Mouse (Mus musculus): ENCODE data around the gene Tcap.

Tcap gene

DNA sequence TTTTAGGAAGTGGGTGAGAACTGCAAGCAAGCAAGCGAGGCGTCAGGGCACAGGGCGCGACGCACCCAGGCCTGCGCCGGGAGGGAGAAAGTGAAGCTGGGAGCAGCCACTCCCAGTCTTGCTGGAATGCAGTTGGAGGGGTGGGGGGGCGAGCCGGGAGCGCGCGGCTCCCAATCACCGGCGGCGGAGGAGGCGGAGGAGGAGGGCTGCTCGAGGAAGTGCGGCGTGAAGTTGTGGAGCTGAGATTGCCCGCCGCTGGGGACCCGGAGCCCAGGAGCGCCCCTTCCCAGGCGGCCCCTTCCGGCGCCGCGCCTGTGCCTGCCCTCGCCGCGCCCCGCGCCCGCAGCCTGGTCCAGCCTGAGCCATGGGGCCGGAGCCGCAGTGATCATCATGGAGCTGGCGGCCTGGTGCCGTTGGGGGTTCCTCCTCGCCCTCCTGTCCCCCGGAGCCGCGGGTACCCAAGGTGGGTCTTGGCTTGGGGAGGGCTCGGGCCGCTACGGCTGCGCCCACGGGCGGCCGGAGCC, 28.7 kb downstream of the Tcap start, which contains the start of gene Erbb2:
TSS of gene Erbb2 (plus strand) at position 198 of the 524 bp plus-strand sequence.
- no peak for DNase-seq (ENCODE audit: low spot score in 2 of 2)

DNA sequence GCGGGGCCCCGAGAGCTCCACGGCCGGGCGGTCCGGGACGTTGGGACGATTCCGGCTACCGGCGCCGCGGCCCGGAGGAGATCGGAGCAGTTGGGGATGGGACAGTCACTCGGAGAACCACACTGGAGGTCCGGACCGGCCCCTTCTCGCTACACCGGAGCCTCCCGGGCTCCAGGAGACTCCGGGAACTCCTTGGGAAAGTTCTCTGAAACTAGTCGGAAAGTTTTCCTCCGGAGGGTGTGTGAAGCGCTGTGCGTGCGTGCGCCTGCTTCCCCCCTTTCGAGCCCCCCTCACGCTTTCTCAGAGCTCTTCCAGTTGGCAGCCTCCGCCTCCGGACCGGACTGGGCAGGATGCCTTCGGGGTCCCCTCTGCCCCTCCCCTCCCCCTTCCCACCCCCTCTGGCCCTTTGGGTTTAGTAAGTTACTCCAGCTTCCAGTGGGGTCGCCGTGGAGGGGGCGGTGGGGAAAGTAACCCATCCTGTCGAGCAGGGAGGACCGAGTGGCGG, 29.2 kb downstream of the Tcap start:
- no peak for DNase-seq (ENCODE audit: low spot score in 2 of 2)

DNA sequence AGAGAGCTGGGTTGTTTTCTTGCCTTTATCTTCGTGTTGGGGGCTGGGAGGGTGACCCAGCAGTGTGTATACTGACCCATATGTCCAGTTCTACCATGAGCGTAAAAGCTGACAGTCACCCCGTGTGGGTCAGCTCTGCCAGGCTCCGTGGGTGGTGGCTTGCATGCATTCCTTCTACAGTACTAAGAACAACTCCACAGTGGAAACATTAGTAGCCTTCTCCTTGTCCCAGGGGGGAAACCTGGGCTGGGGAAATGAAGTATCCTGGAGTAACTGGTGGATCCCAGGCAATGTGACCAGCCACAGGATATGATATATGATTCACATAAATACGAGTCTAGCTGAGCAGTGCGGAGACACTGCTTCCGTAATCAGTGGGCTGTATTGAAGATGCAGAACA, 30.1 kb downstream of the Tcap start:
- no peak for DNase-seq (ENCODE audit: low spot score in 2 of 2)

DNA sequence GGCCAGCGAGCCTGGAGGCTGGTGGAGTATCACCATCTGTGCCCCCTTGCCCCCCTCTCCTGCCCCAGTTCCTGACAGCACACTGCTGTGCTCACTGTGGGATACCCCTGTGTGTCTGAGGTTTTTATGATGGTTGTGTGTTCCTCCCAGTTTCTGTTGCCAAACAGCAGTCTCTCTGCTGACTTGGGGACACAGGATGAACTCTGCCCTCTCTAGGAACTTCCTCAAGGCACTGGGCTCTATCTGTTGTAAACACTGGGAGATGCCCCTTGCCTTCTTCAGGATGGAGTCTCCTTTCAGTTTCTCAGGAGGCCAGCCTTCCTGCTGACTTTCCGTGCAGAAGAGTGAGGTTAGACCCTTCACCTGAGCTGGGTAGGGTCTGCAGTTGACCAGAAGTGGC, 30.6 kb downstream of the Tcap start:
- DNase-seq (ENCODE audit: low spot score in 2 of 2) = no peak

DNA sequence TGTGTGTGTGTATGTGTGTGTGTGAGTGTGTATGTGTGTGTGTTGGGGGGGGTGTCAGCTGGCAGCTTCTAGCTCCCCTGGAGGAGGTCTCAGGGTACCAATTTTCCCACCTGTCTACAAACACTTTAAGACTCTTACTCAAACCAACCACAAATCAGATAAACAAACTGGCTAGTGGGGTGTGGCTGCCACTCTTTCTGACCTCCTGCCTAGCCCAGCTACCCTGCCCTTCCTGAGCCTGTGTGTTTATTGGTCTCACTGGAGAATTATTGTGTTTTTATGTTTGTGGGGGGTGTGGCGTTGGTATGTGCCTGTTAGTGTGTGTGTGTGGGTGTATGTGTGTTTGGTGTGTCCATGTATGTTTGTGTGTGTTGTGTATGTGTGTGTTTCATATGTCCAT, 33.5 kb downstream of the Tcap start:
- no peak for DNase-seq (ENCODE audit: low spot score in 2 of 2)

DNA sequence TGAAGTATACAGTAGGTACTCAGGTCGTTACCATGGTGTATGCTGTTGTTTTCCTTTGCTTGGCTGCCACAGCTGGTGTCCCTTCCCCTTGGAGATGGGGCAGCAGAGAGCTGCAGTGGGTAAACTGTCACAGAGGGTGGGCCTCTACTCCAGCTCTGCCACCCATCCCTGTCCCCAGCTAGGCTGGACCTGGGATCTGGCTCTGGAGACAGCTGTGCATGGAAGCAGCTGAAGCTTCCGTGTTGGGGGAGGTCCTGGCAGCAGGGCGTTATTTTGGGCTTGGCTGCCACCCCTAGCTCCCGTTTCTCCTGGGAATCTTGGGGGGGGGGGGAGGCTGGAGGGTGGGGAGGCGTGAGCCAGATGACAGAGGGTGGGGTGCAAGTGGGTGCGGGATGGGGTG, 34.7 kb downstream of the Tcap start:
- no peak for DNase-seq (ENCODE audit: low spot score in 2 of 2)

DNA sequence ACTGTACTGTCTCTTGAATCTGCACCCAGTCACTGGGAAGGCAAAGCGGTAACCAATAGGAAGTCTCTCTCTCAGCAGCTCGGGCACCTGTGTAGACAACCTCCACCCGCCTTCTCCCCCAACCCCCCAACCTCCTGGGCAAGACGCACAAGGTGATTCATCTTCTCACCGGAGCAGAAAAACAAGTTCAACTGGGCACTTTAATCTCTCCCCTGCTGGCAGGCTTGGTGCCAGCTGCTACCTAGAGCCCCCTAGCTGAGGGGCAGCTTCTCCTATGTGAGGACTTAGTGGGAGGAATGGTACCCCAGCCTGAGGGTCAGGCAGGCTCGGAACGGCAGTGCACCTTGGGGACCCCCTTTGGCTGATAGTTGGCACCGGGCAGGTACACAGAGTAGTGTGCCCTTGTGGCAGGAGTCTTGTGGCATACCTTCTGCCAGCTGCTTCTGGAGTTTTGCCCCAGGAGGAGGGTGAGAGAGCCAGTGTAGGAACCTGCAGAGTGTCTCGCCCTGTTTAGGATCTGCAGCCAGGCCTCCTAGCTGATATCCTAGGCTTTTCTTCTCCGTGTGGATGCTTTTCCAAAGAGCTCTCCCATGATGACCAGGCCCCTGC, 35.4 kb downstream of the Tcap start:
- DNase-seq (ENCODE audit: low spot score in 2 of 2) = no peak

DNA sequence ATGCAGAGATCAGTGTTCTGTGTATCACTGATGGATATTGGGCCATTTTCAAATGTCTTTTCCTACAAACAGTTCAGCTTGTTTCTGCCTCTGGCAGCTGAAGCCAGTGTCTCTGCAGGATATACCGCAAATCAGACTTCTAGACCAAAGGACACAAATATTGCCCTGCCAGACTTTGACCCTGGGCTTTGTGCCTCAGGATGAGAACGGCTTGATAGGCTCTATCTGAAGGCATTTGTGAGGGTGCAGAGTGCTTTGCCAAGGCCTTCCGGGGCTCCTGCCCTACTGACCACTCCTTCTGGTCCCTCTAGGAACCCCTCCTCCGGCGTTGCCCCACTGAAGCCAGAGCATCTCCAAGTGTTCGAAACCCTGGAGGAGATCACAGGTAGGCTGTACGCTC, 43.0 kb downstream of the Tcap start:
- no peak for DNase-seq (ENCODE audit: low spot score in 2 of 2)

DNA sequence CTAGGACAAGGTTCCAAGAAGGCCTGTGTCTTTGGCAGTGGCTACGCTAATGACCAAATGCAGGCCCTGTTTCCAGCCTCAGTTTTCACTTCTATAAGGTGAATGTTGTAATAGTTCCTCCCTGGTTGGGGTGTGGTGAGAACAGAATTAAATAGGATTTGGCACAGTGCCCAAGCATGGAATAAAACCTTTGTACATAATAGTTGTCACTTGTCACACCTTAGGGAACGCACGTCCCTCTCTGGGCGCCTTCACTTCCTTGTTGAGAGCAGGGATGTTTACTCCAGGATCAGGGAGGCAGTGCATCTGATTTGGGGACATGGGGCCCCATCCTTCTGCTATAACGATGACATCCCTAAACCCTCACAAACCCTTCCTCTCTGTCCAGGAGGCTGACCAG, 44.8 kb downstream of the Tcap start:
- no peak for DNase-seq (ENCODE audit: low spot score in 2 of 2)

DNA sequence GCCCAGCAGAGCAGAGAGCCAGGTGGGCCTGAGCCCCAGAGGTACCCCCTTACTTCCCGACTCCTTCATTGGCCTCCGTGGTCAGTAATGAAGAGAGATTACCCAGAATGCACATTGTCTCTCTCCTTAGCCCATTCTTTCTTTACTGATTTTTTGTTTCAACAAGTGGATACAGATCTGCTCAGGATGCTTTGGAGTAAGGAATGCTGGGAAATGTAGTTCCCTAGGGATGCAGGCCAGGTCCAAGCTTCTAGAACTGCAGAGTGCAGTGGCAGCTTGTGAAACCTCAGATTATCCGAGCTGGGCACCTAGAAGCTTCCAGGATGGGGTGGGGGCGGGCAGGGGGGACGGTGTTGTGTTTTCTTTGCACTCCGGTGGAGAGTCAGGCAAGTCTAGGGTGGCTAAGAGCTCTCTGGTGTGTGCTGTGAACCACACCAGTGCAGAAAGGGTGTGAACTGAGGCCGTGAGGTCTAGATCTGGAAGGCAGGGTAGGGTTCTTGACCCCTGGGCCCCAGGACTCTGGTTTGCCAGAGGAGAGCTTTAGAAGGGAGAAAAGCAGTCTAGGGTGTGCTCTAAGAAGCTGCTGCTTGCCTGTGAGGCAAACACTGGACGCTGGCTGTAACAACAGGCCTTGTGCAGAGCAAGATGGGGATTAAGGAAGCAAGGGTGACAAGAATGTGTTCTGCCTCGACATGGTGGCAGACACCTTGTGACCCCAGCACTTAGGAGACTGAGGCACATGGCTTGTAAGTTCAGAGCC, 48.3 kb downstream of the Tcap start:
- DNase-seq (ENCODE audit: low spot score in 2 of 2) = no peak
